In the genomic region with DNA sequence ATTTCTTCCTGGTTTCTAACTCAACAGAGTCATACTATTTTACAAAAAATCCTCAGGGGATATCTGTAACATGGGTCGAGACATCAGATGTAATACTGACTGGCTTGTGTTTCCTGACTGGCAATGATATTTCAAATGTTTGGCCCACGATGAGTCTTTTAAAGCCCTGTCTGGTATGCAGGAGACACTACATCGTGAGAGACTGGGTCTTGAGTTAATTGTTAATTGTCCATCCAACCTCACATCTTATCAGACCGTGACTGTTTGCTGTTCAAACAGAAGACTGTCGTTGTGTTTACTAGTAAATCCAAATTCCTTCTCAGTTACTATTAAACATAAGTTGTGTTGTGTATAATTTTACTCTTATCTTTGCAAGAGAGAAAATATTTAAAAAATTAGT, we compare ENCODE assay signal across 22 mouse cellular contexts.
"Had no signal": no experiment of that assay in that cellular context is flagged by ENCODE, and none has a peak within 500 bp of the region (broad histone marks: within the 10 kb centered on the region; RNA-seq: fewer than 3 reads in every experiment).

No protein-coding gene starts in this region.

- ATAC-seq: hindbrain, postnatal 0 days; intestine, embryonic 16.5 days; liver, embryonic 12.5 days had no signal

- H3K4me3 ChIP-seq: heart, adult 2 months; heart, embryonic 13.5 days; heart, embryonic 15.5 days; hindbrain, embryonic 13.5 days; hindbrain, embryonic 15.5 days; limb, embryonic 13.5 days; limb, embryonic 15.5 days; liver, embryonic 12.5 days had no signal

- H3K9ac ChIP-seq: heart, embryonic 13.5 days; heart, embryonic 15.5 days; hindbrain, embryonic 13.5 days; hindbrain, embryonic 15.5 days; limb, embryonic 13.5 days; limb, embryonic 15.5 days; liver, embryonic 12.5 days; liver, embryonic 14.5 days had no signal

- H3K4me2 ChIP-seq: heart, embryonic 11.5 days; heart, embryonic 13.5 days; heart, embryonic 15.5 days; hindbrain, embryonic 13.5 days; hindbrain, embryonic 15.5 days; limb, embryonic 13.5 days; limb, embryonic 15.5 days; liver, embryonic 12.5 days had no signal

- H3K4me1 ChIP-seq: heart, embryonic 15.5 days; hindbrain, embryonic 13.5 days; hindbrain, embryonic 15.5 days; limb, embryonic 13.5 days; limb, embryonic 15.5 days; liver, embryonic 12.5 days had no signal

- H3K27me3 ChIP-seq: heart, embryonic 13.5 days; heart, embryonic 15.5 days; hindbrain, embryonic 13.5 days; hindbrain, embryonic 15.5 days; limb, embryonic 13.5 days; limb, embryonic 15.5 days; liver, embryonic 12.5 days had no signal

- H3K9me3 ChIP-seq: heart, embryonic 13.5 days; heart, embryonic 15.5 days; hindbrain, embryonic 13.5 days; hindbrain, embryonic 15.5 days; limb, embryonic 13.5 days; limb, embryonic 15.5 days; liver, embryonic 12.5 days had no signal

- H3K36me3 ChIP-seq: heart, embryonic 13.5 days; heart, embryonic 15.5 days; hindbrain, embryonic 13.5 days; hindbrain, embryonic 15.5 days; limb, embryonic 13.5 days; limb, embryonic 15.5 days; liver, embryonic 12.5 days had no signal

- H3K27ac ChIP-seq: heart, adult 2 months; heart, embryonic 13.5 days; heart, embryonic 15.5 days; hindbrain, embryonic 13.5 days; hindbrain, embryonic 15.5 days; hindbrain, postnatal 0 days; limb, embryonic 13.5 days; limb, embryonic 15.5 days; liver, embryonic 12.5 days; liver, embryonic 14.5 days had no signal

- DNase-seq: gastrocnemius, postnatal 14 days; gastrocnemius, postnatal 36 days; heart, adult 2 months; heart, postnatal 14 days; heart, postnatal 36 days; kidney, adult 18-20 months; kidney, postnatal 10 days; kidney, postnatal 25 days; layer of hippocampus, adult 9-11 months; layer of hippocampus, postnatal 36 days; left cerebral cortex, postnatal 4 days had no signal
